Mouse (Mus musculus) hindbrain, embryonic 14.5 days (tissue): ENCODE results near the gene Usp27x. TPM values are rescaled to one million over a fixed set of nuclear protein-coding genes. Genes with fewer than 3 reads are reported as not detected.

Experiments
- ATAC-seq: fragments of 200-750 bp; cut with Nextera tagmentation; 2 replicates; pipeline ENCODE4 v1.8.0; 2017; ENCODE audit warnings: moderate number of reproducible peaks, mild to moderate bottlenecking, moderate TSS enrichment, moderate library complexity; ENCODE audit not compliant: low FRiP score
- DNase-seq: peaks from one replicate; pipeline ENCODE4 v3.0.0-alpha.2; 2015; ENCODE audit warnings: low spot score
- H3K27ac ChIP-seq: fragments of 300-500 bp; sonication (generic); 2 replicates; pipeline ENCODE4 v1.5.1; 2014; ENCODE audit warnings: mild to moderate bottlenecking, moderate library complexity
- H3K27me3 ChIP-seq: fragments of 300-500 bp; sonication (generic); 2 replicates; pipeline ENCODE4 v1.6.1; 2014; ENCODE audit warnings: mild to moderate bottlenecking, low read length, mixed read lengths; ENCODE audit not compliant: control insufficient read depth, insufficient read depth
- H3K36me3 ChIP-seq: fragments of 300-500 bp; sonication (generic); replicated peaks from 2 replicates; pipeline ENCODE4 v1.6.1; 2014; ENCODE audit not compliant: control insufficient read depth, insufficient read depth
- H3K4me1 ChIP-seq: fragments of 300-500 bp; sonication (generic); replicated peaks from 2 replicates; pipeline ENCODE4 v1.6.1; 2014; ENCODE audit warnings: antibody characterized with exemption, low read length, mixed read lengths; ENCODE audit not compliant: control insufficient read depth, insufficient read depth
- H3K4me2 ChIP-seq: fragments of 300-500 bp; sonication (generic); replicated peaks from 2 replicates; pipeline ENCODE4 v1.6.1; 2014; ENCODE audit warnings: mild to moderate bottlenecking, moderate library complexity
- H3K4me3 ChIP-seq: fragments of 300-500 bp; sonication (generic); replicated peaks from 2 replicates; pipeline ENCODE4 v1.5.1; 2014; ENCODE audit warnings: mild to moderate bottlenecking, low read length
- H3K9ac ChIP-seq: fragments of 300-500 bp; sonication (generic); 2 replicates; pipeline ENCODE4 v1.6.1; 2014
- H3K9me3 ChIP-seq: fragments of 300-500 bp; sonication (generic); 2 replicates; pipeline ENCODE4 v1.6.1; 2016; ENCODE audit warnings: low read length; ENCODE audit not compliant: control insufficient read depth
- WGBS: fragments of 180-500 bp; shearing (Covaris S2); extraction: QIAGEN DNeasy Blood & Tissue Kit; methylation state at CpG from one replicate; pipeline ENCODE4 v1.1.7; 2014; 5-methylcytosine and 5-hydroxymethylcytosine counted together
- polyA plus RNA-seq: library from polyadenylated mRNA; unstranded; fragments of >200 nt; fragmentation: Nextera tagmentation; extraction: Ambion mirVana; gene quantifications from 2 replicates; pipeline ENCODE4 v1.2.1, GENCODE M21; 2014

Usp27x gene
- polyA plus RNA-seq = 0.95 and 1.0 TPM in 2 replicates

DNA sequence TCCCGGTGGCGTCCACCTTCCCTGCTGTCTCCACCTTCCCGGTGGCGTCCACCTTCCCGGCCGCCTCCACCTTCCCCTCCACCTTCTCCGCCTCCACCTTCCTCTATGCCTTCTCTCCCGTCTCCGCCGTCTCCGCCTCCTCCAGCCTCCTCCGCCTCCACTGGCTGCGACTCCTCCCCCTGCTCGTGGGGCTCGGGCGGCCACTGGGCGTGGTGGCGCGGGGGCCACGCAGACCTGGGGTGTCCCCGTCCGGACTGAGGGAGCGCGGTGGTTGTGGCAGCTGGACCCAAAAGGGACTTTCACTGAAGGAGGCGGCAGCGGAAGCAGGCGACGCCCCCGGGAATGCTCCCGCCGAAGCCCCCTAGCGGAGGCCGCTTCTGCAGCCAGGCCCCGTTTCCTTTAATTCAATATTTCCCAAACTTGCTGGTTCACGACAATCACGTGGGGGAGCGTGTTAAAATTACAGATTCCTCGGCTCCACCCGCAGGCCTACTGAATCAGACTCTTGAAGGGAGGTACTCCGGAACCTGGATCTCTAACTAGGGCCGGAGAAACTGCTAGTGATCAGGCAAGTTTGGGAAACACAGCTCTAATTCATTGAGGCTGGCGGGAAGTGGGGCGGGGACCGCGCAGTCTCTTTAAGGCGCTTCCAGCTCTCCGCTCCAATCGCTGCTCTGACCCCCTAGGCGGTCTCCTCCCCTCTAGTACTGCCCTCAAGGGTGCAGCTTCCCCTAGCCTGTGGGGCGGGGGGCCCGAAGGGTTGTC is at the start of gene Usp27x:
Gene Usp27x, minus strand, starts transcription at position 115 of the 765 bp plus-strand sequence.
- 18% methylated on average over 46 of the region's 51 CpGs for WGBS
- Histone ChIP-seq H3K27ac (peak within 1 kb of the TSS; percentile 76), H3K9ac (peak within 1 kb of the TSS; percentile 72), H3K36me3 (no peaks in the 10 kb centered on the region), H3K4me2 (peak within 1 kb of the TSS; percentile 72), H3K4me3 (peak within 1 kb of the TSS; percentile 55), H3K27me3 (no peaks in the 10 kb centered on the region), H3K4me1 (peaks cover 3% of the 10 kb centered on the region; the same call in 1 of the 2 replicates), H3K9me3 (no peaks in the 10 kb centered on the region)
- DNase-seq (peak; percentile 61), ATAC-seq (peak; percentile 87)

DNA sequence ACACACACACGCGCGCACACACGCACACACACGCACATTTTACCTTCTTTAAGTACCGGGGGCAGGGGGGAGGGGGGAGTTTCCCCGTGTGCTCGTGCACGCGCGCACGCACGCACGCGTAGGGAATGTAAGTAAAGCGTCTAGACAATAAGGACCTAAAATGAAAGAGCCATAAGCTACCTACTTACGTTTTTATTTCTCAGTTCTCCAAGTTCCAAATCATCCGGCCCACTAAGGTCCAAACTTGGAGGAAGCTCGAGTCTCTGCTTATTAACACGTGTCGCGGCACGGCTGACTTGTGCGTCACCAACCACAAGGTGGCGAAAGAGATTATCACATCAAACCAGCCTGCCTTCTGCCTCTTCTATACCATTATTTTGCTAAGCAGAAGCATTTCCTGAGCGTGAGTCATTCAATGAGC is 47.1 kb upstream of the Usp27x start:
- no peaks in the 10 kb centered on the region for H3K36me3 ChIP-seq
- DNase-seq (peak; percentile 77), ATAC-seq (peak; percentile 76)
- 28% methylated on average over 26 of the region's 26 CpGs for WGBS
- H3K4me3 ChIP-seq = peak overlapping the region; percentile 38
- 0 out of 2 replicates have a peak, but pooled peaks cover 4% of the 10 kb centered on the region for H3K27me3 ChIP-seq
- H3K4me1 ChIP-seq = no peaks in the 10 kb centered on the region
- H3K4me2 ChIP-seq = peak overlapping the region; percentile 64
- H3K9ac ChIP-seq = 0 out of 2 replicates have a peak overlapping the region, but pooled peaks have one; percentile 16
- H3K9me3 ChIP-seq = no peaks in the 10 kb centered on the region
- H3K27ac ChIP-seq = no peak overlapping the region

DNA sequence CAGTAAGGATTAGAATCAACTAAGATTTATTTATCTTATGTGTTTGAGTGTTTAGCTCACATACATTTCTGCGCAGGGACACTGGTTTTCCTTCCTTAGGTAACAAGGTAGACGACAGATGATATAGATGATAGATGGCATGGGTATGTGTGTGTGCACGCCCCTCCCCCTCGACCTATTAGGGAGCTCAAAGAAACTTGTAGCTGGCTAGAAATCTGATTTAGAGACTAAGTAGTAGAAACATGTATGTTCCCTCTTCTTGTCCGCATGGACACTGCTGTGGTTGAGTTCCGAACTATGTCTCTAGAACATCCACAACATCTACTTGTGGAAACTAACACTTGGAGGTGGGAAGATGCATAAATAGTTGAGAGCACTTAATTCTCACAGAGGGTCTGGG is 46.5 kb upstream of the Usp27x start:
- WGBS = 71% methylated on average over 6 of the region's 6 CpGs
- Histone ChIP-seq H3K9me3 (no peaks in the 10 kb centered on the region), H3K4me2 (peak overlapping the region; percentile 64), H3K4me1 (peaks cover 4% of the 10 kb centered on the region; the same call in 1 of the 2 replicates), H3K27ac (no peak overlapping the region), H3K27me3 (0 out of 2 replicates have a peak, but pooled peaks cover 2% of the 10 kb centered on the region), H3K36me3 (no peaks in the 10 kb centered on the region), H3K9ac (no peak overlapping the region), H3K4me3 (peak overlapping the region; percentile 38)
- DNase-seq (no peak), ATAC-seq (no peak)

DNA sequence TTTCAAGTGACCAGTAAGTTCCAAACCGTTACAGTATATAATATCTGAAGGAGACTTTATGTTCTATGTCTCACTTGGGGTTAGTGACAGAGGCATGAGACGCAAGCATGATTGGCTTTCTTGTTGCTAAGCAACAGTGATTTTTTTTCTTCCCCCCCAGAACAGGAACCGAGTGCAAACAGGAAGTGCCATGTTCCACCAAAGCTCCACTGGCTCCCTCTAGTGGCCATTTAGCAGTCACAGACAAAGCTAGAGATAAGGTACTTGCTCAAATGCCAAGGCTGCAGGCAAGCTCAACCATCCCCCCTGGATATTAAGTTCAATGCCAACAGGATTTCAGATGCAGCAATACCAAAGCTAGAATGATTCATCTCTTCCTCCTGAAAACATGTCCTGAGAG is 45.4 kb upstream of the Usp27x start:
- Histone ChIP-seq H3K27me3 (no peaks in the 10 kb centered on the region), H3K4me1 (peaks cover 6% of the 10 kb centered on the region; the same call in 1 of the 2 replicates), H3K36me3 (no peaks in the 10 kb centered on the region), H3K4me3 (no peak overlapping the region), H3K9me3 (no peaks in the 10 kb centered on the region), H3K27ac (no peak overlapping the region), H3K9ac (no peak overlapping the region), H3K4me2 (peak overlapping the region; percentile 34; the same call in 1 of the 2 replicates)
- 26% methylated on average over 3 of the region's 3 CpGs for WGBS
- ATAC-seq (peak; percentile 59), DNase-seq (peak; percentile 83)

DNA sequence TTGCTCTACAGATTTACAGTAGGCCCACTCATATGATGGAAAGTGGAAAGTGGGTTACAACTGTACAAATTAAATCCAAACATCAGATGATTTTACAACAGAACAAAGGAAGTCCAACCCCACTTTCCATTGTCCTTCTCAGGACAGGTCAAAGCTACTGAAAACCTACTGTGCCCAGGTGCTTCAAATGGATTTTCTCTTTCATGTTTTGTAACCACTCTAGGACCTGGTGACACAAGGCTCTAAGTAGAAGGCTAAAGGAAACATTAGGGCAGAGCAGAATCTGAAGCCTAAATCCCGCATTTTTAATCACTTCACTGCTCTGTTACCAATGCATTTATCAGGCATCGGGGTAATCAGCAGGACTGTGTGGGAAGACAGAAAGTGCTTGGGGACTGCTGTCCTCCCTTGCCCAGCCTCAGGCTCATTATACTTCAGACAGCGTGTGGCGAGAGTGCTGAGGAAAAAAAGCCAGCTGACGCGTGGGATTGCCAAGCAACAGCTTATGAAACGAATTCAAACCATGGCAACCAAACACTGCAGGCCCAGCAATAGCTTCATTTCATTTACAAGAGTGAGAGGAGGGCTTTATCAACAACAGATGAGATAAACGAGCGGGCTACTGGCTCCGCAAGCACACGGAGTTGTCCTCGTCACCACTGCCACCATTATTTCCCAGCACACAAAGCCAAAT is 40.7 kb upstream of the Usp27x start:
- H3K27me3 ChIP-seq = no peaks in the 10 kb centered on the region
- no peaks in the 10 kb centered on the region for H3K36me3 ChIP-seq
- H3K4me3 ChIP-seq = no peak overlapping the region
- WGBS = 24% methylated on average over 12 of the region's 12 CpGs
- peak; percentile 91 for ATAC-seq
- DNase-seq = peak; percentile 62
- peak overlapping the region; percentile 75 for H3K27ac ChIP-seq
- H3K9me3 ChIP-seq = no peaks in the 10 kb centered on the region
- peaks cover 6% of the 10 kb centered on the region; the same call in 1 of the 2 replicates for H3K4me1 ChIP-seq
- no peak overlapping the region for H3K9ac ChIP-seq
- H3K4me2 ChIP-seq = peak overlapping the region; percentile 28

DNA sequence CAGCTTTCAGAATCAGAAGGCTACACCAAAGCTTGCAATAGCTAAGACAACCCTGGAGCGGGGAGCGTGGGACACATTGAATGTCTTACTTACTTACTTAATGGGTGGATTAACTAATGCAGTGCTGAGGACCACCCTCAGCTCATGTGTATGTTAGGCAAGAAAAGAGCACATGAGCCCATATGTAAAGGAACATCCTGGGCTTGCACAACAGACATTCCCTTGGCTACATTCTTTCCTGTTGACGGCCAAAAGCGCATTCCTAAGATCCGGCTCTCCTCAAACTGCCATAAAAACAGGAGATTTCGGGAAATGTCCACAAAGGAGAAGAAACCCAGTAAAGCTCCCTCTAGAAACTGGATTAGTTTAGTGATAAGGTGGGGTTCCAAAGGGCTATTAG is 39.7 kb upstream of the Usp27x start:
- no peak for ATAC-seq
- H3K9me3 ChIP-seq = no peaks in the 10 kb centered on the region
- 94% methylated on average over 6 of the region's 6 CpGs for WGBS
- H3K27ac ChIP-seq = no peak overlapping the region
- DNase-seq = no peak
- H3K27me3 ChIP-seq = no peaks in the 10 kb centered on the region
- H3K4me3 ChIP-seq = no peak overlapping the region
- no peak overlapping the region for H3K9ac ChIP-seq
- H3K36me3 ChIP-seq = no peaks in the 10 kb centered on the region
- no peak overlapping the region for H3K4me2 ChIP-seq
- peaks cover 6% of the 10 kb centered on the region; the same call in 1 of the 2 replicates for H3K4me1 ChIP-seq

DNA sequence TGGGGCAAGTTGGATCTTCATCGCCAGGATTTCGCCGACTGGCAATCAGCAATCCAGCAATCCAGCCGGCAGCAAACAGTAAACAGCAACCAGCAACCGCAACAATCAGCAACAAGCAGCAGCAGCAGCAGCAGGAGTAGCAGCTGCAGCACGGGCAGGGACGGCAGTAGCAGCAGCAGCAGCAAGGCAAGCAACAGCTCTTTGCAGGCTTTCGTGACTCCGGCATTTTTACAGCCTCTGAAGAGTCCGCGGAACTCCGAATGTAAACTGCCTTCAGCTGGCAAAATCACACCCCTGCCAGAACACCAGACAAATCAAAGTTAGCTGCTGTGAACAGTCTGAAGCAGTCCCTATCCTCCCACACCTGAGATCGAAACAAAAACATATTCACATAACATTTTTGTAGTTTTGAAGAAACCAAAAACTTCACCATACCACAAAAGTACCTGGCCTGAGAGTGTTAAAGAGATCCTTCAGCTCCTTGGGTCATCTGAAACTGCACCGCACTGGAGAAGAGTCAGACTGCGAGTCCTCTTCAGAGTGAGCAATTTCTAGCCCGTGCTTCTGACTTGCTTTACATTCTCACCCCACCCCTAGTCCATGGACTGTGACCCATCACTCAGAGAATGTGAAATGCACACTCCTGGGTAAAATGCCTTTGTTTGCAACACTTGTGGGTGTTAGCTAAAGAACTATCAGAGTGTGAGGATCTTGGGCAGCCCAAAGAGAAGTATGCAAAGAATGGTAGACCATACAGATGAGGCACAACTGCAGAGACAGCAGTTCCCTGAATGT is 36.8 kb upstream of the Usp27x start:
- H3K27ac ChIP-seq = no peak overlapping the region
- DNase-seq (no peak), ATAC-seq (no peak)
- WGBS = 85% methylated on average over 16 of the region's 16 CpGs
- H3K4me2 ChIP-seq = no peak overlapping the region
- H3K4me1 ChIP-seq = peaks cover 5% of the 10 kb centered on the region; the same call in 1 of the 2 replicates
- H3K27me3 ChIP-seq = no peaks in the 10 kb centered on the region
- H3K9me3 ChIP-seq = no peaks in the 10 kb centered on the region
- H3K9ac ChIP-seq = no peak overlapping the region
- no peaks in the 10 kb centered on the region for H3K36me3 ChIP-seq
- H3K4me3 ChIP-seq = no peak overlapping the region

DNA sequence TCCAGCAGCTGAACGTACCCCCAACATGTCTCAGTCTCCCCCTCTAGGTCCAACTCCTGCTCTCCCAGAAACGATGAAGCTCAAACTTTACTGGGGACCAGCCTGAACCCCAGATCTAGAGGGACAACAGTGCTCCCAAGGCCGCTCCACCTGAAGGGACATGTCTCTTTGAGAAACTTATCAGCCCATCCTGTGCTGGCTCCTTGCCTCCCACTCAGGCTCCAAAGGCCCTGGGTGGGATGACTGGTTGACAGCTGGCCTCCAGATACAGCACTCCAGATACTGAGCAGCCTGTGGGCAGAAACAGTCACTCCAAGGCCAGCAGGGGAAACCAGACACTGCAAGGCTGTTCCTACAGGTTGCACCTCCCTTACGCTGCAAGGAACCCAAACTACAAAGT is 956 bp upstream of the Usp27x start:
- Histone ChIP-seq H3K27ac (peak overlapping the region; percentile 76), H3K4me3 (peak overlapping the region; percentile 55), H3K9ac (peak overlapping the region; percentile 72), H3K27me3 (no peaks in the 10 kb centered on the region), H3K36me3 (no peaks in the 10 kb centered on the region), H3K4me2 (peak overlapping the region; percentile 72), H3K9me3 (no peaks in the 10 kb centered on the region), H3K4me1 (peaks cover 3% of the 10 kb centered on the region; the same call in 1 of the 2 replicates)
- 50% methylated on average over 4 of the region's 4 CpGs for WGBS
- ATAC-seq = peak; percentile 2; the same call in 1 of the 2 replicates
- no peak for DNase-seq
